Mouse (Mus musculus) limb, embryonic 14.5 days (tissue): ENCODE measurements around the gene St8sia4. TPM values are rescaled to one million over a fixed set of nuclear protein-coding genes. Genes with fewer than 3 reads are reported as not detected.
A peak's percentile ranks its signal among the peaks of the same experiment; 100 is the strongest.

Source experiments
- ATAC-seq: fragments of 200-750 bp; cut with Nextera tagmentation; 2 replicates; pipeline ENCODE4 v1.8.0; 2017; ENCODE audit warnings: low read depth, moderate number of reproducible peaks, moderate TSS enrichment; ENCODE audit not compliant: low FRiP score
- DNase-seq: peaks from one replicate; pipeline ENCODE4 v3.0.0-alpha.2; 2015; ENCODE audit warnings: low spot score
- H3K27ac ChIP-seq: fragments of 300-500 bp; sonication (generic); replicated peaks from 2 replicates; pipeline ENCODE4 v1.5.1; 2014; ENCODE audit warnings: low read depth, mild to moderate bottlenecking, low read length, moderate library complexity, mixed read lengths
- H3K27me3 ChIP-seq: fragments of 300-500 bp; sonication (generic); 2 replicates; pipeline ENCODE4 v1.6.1; 2014; ENCODE audit warnings: low read length, mixed read lengths; ENCODE audit not compliant: control insufficient read depth, insufficient read depth
- H3K36me3 ChIP-seq: fragments of 300-500 bp; sonication (generic); 2 replicates; pipeline ENCODE4 v1.6.1; 2014; ENCODE audit warnings: mild to moderate bottlenecking, low read length, moderate library complexity, mixed read lengths; ENCODE audit not compliant: control insufficient read depth, insufficient read depth
- H3K4me1 ChIP-seq: fragments of 300-500 bp; sonication (generic); 2 replicates; pipeline ENCODE4 v1.6.1; 2014; ENCODE audit warnings: antibody characterized with exemption, low read length, mixed read lengths; ENCODE audit not compliant: control insufficient read depth, insufficient read depth
- H3K4me2 ChIP-seq: fragments of 300-500 bp; sonication (generic); replicated peaks from 2 replicates; pipeline ENCODE4 v1.6.1; 2014; ENCODE audit warnings: low read depth, mild to moderate bottlenecking, low read length, moderate library complexity; ENCODE audit not compliant: severe bottlenecking
- H3K4me3 ChIP-seq: fragments of 300-500 bp; sonication (generic); replicated peaks from 2 replicates; pipeline ENCODE4 v1.5.1; 2014; ENCODE audit warnings: low read length
- H3K9ac ChIP-seq: fragments of 300-500 bp; sonication (generic); 2 replicates; pipeline ENCODE4 v1.6.1; 2014; ENCODE audit warnings: mild to moderate bottlenecking, low read depth, low read length, moderate library complexity; ENCODE audit not compliant: severe bottlenecking
- H3K9me3 ChIP-seq: fragments of 300-500 bp; sonication (generic); 2 replicates; pipeline ENCODE4 v1.6.1; 2016; ENCODE audit warnings: low read length; ENCODE audit not compliant: control insufficient read depth
- POLR2A ChIP-seq: fragments of 200-500 bp; IDR thresholded peaks from 2 replicates; pipeline ENCODE4 v1.8.0; 2012; ENCODE audit warnings: inconsistent platforms, mild to moderate bottlenecking, moderate library complexity, borderline replicate concordance; ENCODE audit not compliant: insufficient read depth, insufficient read length; ENCODE audit errors: extremely low read depth
- WGBS: fragments of 180-500 bp; shearing (Covaris S2); extraction: QIAGEN DNeasy Blood & Tissue Kit; methylation state at CpG from one replicate; pipeline ENCODE4 v1.1.7; 2014; 5-methylcytosine and 5-hydroxymethylcytosine counted together
- polyA plus RNA-seq, 2 experiments: library from polyadenylated mRNA; depleted of rRNA in 1 of 2; stranded (reverse) in 1 of 2; unstranded in 1 of 2; fragments of >200 nt; fragmentation: Nextera tagmentation in 1 of 2; extraction: Ambion mirVana in 1 of 2; gene quantifications; 2 replicates each; pipeline versions ENCODE4 v1.2.1 to v1.2.3; 2012 to 2014

The St8sia4 gene
- polyA plus RNA-seq, 2 experiments: 2.1 to 5.4 TPM

GRCm38 (mm10) chr1:95618125-95618524 is 49.2 kb downstream of the St8sia4 start:
- no peaks in the 10 kb centered on the region for H3K27me3 ChIP-seq
- H3K9ac ChIP-seq: no peak overlapping the region
- DNase-seq: no peak
- no peak for TF ChIP-seq POLR2A
- H3K4me1 ChIP-seq: no peaks in the 10 kb centered on the region
- no peaks in the 10 kb centered on the region for H3K36me3 ChIP-seq
- no peak for ATAC-seq
- H3K4me2 ChIP-seq: no peak overlapping the region
- H3K27ac ChIP-seq: no peak overlapping the region
- WGBS: 46% methylated on average over 3 of the region's 3 CpGs
- H3K4me3 ChIP-seq: no peak overlapping the region
- no peaks in the 10 kb centered on the region for H3K9me3 ChIP-seq

- TF ChIP-seq POLR2A: no peak
- Histone ChIP-seq H3K4me1 (no peaks in the 10 kb centered on the region), H3K9me3 (no peaks in the 10 kb centered on the region), H3K4me2 (no peak overlapping the region), H3K4me3 (no peak overlapping the region), H3K27ac (no peak overlapping the region), H3K9ac (no peak overlapping the region), H3K27me3 (no peaks in the 10 kb centered on the region), H3K36me3 (no peaks in the 10 kb centered on the region)
- DNase-seq (no peak), ATAC-seq (no peak)
- WGBS: 81% methylated on average over 2 of the region's 2 CpGs
Observed at GRCm38 (mm10) chr1:95610017-95610416, 57.4 kb downstream of the St8sia4 start.

GRCm38 (mm10) chr1:95609045-95609444 is 58.3 kb downstream of the St8sia4 start:
- WGBS: 83% methylated on average over 5 of the region's 5 CpGs

GRCm38 (mm10) chr1:95605458-95605857 is 61.9 kb downstream of the St8sia4 start:
- Histone ChIP-seq H3K27me3 (no peaks in the 10 kb centered on the region), H3K4me2 (no peak overlapping the region), H3K9me3 (no peaks in the 10 kb centered on the region), H3K9ac (no peak overlapping the region), H3K36me3 (no peaks in the 10 kb centered on the region), H3K27ac (no peak overlapping the region), H3K4me3 (no peak overlapping the region), H3K4me1 (no peaks in the 10 kb centered on the region)
- DNase-seq (peak; percentile 32), ATAC-seq (peak; percentile 84)
- TF ChIP-seq POLR2A: no peak
- WGBS: 80% methylated on average over 2 of the region's 2 CpGs

More at GRCm38 (mm10) chr1:95609045-95609444, 58.3 kb downstream of the St8sia4 start:
- H3K27me3 ChIP-seq: no peaks in the 10 kb centered on the region
- no peak for ATAC-seq
- no peak overlapping the region for H3K4me3 ChIP-seq
- H3K4me2 ChIP-seq: no peak overlapping the region
- H3K27ac ChIP-seq: no peak overlapping the region
- H3K4me1 ChIP-seq: no peaks in the 10 kb centered on the region
- no peak for TF ChIP-seq POLR2A
- no peaks in the 10 kb centered on the region for H3K9me3 ChIP-seq
- no peak for DNase-seq
- H3K36me3 ChIP-seq: no peaks in the 10 kb centered on the region
- H3K9ac ChIP-seq: no peak overlapping the region

- TF ChIP-seq POLR2A: no peak
- H3K4me1 ChIP-seq: no peaks in the 10 kb centered on the region
- no peaks in the 10 kb centered on the region for H3K9me3 ChIP-seq
- H3K4me3 ChIP-seq: no peak overlapping the region
- no peak overlapping the region for H3K27ac ChIP-seq
- H3K27me3 ChIP-seq: no peaks in the 10 kb centered on the region
- no peaks in the 10 kb centered on the region for H3K36me3 ChIP-seq
- no peak overlapping the region for H3K4me2 ChIP-seq
- WGBS: 95% methylated on average over 1 of the region's 1 CpGs
- no peak for DNase-seq
- ATAC-seq: no peak
- no peak overlapping the region for H3K9ac ChIP-seq
Observed at GRCm38 (mm10) chr1:95598108-95598507, 69.3 kb downstream of the St8sia4 start.

GRCm38 (mm10) chr1:95596825-95597224 is 70.5 kb downstream of the St8sia4 start:
- no peaks in the 10 kb centered on the region for H3K27me3 ChIP-seq
- no peak for DNase-seq
- H3K9ac ChIP-seq: no peak overlapping the region
- H3K4me2 ChIP-seq: no peak overlapping the region
- H3K9me3 ChIP-seq: no peaks in the 10 kb centered on the region
- H3K27ac ChIP-seq: no peak overlapping the region
- no peak for TF ChIP-seq POLR2A
- no peaks in the 10 kb centered on the region for H3K4me1 ChIP-seq
- no peaks in the 10 kb centered on the region for H3K36me3 ChIP-seq
- ATAC-seq: no peak
- WGBS: 93% methylated on average over 1 of the region's 1 CpGs
- H3K4me3 ChIP-seq: no peak overlapping the region
